Mouse (Mus musculus) hindbrain, embryonic 15.5 days (tissue): ENCODE results near the gene Foxp1. TPM values are rescaled to one million over a fixed set of nuclear protein-coding genes. Genes with fewer than 3 reads are reported as not detected.

Experiments used
- ATAC-seq: fragments of 200-750 bp; cut with Nextera tagmentation; 2 replicates; pipeline ENCODE4 v1.8.0; 2017; ENCODE audit warnings: low read depth, moderate number of reproducible peaks, moderate TSS enrichment; ENCODE audit not compliant: low FRiP score
- H3K27ac ChIP-seq: fragments of 300-500 bp; sonication (generic); replicated peaks from 2 replicates; pipeline ENCODE4 v1.5.1; 2015; ENCODE audit warnings: mild to moderate bottlenecking, inconsistent platforms
- H3K27me3 ChIP-seq: fragments of 300-500 bp; sonication (generic); 2 replicates; pipeline ENCODE4 v1.6.1; 2015; ENCODE audit warnings: control low read depth, inconsistent platforms
- H3K36me3 ChIP-seq: fragments of 300-500 bp; sonication (generic); 2 replicates; pipeline ENCODE4 v1.6.1; 2015; ENCODE audit warnings: control low read depth, inconsistent platforms
- H3K4me1 ChIP-seq: fragments of 300-500 bp; sonication (generic); replicated peaks from 2 replicates; pipeline ENCODE4 v1.6.1; 2015; ENCODE audit warnings: control low read depth, inconsistent platforms
- H3K4me2 ChIP-seq: fragments of 300-500 bp; sonication (generic); 2 replicates; pipeline ENCODE4 v1.6.1; 2015; ENCODE audit warnings: moderate library complexity, mild to moderate bottlenecking, inconsistent platforms
- H3K4me3 ChIP-seq: fragments of 300-500 bp; sonication (generic); 2 replicates; pipeline ENCODE4 v1.5.1; 2015; ENCODE audit warnings: mild to moderate bottlenecking, inconsistent platforms
- H3K9ac ChIP-seq: fragments of 300-500 bp; sonication (generic); 2 replicates; pipeline ENCODE4 v1.6.1; 2015; ENCODE audit warnings: inconsistent platforms
- H3K9me3 ChIP-seq: fragments of 300-500 bp; sonication (generic); 2 replicates; pipeline ENCODE4 v1.6.1; 2016; ENCODE audit warnings: control low read depth, inconsistent platforms
- WGBS: fragments of 180-500 bp; shearing (Covaris S2); methylation state at CpG from one replicate; pipeline ENCODE4 v1.1.7; 2015; 5-methylcytosine and 5-hydroxymethylcytosine counted together
- polyA plus RNA-seq: library from polyadenylated mRNA; unstranded; fragments of >200 nt; fragmentation: Nextera tagmentation; extraction: Ambion mirVana; gene quantifications from 2 replicates; pipeline ENCODE4 v1.2.1, GENCODE M21; 2015

Gene Foxp1
- polyA plus RNA-seq, 1 experiment from 2014 or later, result 74.2 TPM

GRCm38 (mm10) chr6:99284019-99284418 is 238.5 kb downstream of the Foxp1 start:
- Histone ChIP-seq H3K4me1 (0 out of 2 replicates have a peak, but pooled peaks cover 3% of the 10 kb centered on the region), H3K27me3 (no peaks in the 10 kb centered on the region), H3K36me3 (no peaks in the 10 kb centered on the region), H3K4me2 (no peak overlapping the region), H3K9ac (no peak overlapping the region), H3K27ac (no peak overlapping the region), H3K4me3 (no peak overlapping the region), H3K9me3 (no peaks in the 10 kb centered on the region)
- ATAC-seq, result no peak
- WGBS, result 79% methylated on average over 4 of the region's 4 CpGs

DNA sequence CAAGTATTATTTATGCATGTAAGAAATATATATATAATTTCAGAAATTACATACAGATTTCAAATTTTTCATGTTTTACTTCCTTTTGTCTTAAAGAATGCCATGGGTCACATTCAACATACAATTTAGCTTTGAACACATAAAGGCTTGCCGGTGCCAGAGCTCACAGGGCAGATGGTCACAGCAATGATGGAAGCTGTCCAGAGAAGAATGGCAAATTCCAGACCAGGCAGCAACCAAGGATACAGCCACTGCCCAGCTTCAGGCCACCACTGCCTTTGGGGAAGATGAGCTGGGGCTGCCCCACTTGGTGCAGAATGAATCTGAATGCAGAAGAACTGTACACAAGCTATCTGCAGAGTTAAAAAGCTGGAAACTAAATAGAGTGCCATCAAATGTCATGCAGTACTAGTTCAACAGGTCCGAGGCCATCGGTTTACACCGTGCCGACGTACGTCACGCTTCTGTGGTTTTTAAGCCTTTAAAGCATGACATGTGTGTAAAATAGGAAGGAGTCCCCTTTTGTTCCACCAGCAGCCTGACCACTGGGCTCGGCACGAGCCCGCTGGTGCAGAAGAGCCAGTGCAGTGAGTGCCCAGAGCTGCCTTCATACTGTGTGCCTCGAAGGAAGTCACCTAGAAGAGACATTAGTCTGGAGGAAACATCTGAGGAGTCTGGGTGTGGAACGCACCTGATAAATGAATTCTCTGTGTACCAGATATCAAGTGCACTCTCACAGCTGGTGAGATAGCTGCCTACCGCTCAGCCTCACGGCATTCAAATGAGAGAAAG is 239.5 kb downstream of the Foxp1 start:
- WGBS, result 30% methylated on average over 15 of the region's 15 CpGs

GRCm38 (mm10) chr6:99281433-99281832 is 241.1 kb downstream of the Foxp1 start:
- no peak for ATAC-seq
- H3K27me3 ChIP-seq, result no peaks in the 10 kb centered on the region
- no peaks in the 10 kb centered on the region for H3K9me3 ChIP-seq
- no peaks in the 10 kb centered on the region for H3K36me3 ChIP-seq
- 0 out of 2 replicates have a peak, but pooled peaks cover 3% of the 10 kb centered on the region for H3K4me1 ChIP-seq
- 95% methylated on average over 9 of the region's 9 CpGs for WGBS
- H3K27ac ChIP-seq, result no peak overlapping the region
- no peak overlapping the region for H3K9ac ChIP-seq
- H3K4me3 ChIP-seq, result no peak overlapping the region
- no peak overlapping the region for H3K4me2 ChIP-seq

More for the DNA sequence above, 239.5 kb downstream of the Foxp1 start:
- H3K36me3 ChIP-seq, result no peaks in the 10 kb centered on the region
- no peak overlapping the region for H3K27ac ChIP-seq
- H3K9ac ChIP-seq, result no peak overlapping the region
- no peak overlapping the region for H3K4me3 ChIP-seq
- ATAC-seq, result 0 out of 2 replicates have a peak, but pooled peaks have one; percentile 42
- no peak overlapping the region for H3K4me2 ChIP-seq
- H3K9me3 ChIP-seq, result no peaks in the 10 kb centered on the region
- H3K27me3 ChIP-seq, result no peaks in the 10 kb centered on the region
- H3K4me1 ChIP-seq, result 0 out of 2 replicates have a peak, but pooled peaks cover 3% of the 10 kb centered on the region

DNA sequence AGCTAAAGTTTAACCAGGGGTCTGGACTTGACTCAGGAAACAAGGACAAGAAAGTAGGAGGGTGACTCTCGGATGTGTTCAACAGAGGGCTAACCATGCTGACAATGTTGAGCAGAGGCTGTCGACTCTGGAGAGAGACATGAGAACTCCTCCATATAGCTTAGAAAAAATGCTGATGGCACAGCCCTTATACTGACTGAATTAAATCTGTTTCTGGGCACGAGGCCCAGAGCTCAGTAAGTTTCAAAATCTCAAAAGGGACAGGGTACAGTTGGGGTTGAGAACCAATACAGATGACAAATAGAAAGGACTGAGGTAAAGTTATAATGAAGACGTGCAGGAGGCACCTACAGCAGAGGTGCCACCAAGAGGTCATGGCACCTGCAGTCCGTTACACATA is 241.9 kb downstream of the Foxp1 start:
- no peak for ATAC-seq
- Histone ChIP-seq H3K9ac (no peak overlapping the region), H3K9me3 (no peaks in the 10 kb centered on the region), H3K4me1 (0 out of 2 replicates have a peak, but pooled peaks cover 3% of the 10 kb centered on the region), H3K36me3 (no peaks in the 10 kb centered on the region), H3K4me3 (no peak overlapping the region), H3K4me2 (no peak overlapping the region), H3K27me3 (no peaks in the 10 kb centered on the region), H3K27ac (no peak overlapping the region)
- WGBS, result 72% methylated on average over 5 of the region's 5 CpGs

- WGBS, result 85% methylated on average over 1 of the region's 1 CpGs
These were observed 245.3 kb downstream of the Foxp1 start for GRCm38 (mm10) chr6:99277251-99277650.

DNA sequence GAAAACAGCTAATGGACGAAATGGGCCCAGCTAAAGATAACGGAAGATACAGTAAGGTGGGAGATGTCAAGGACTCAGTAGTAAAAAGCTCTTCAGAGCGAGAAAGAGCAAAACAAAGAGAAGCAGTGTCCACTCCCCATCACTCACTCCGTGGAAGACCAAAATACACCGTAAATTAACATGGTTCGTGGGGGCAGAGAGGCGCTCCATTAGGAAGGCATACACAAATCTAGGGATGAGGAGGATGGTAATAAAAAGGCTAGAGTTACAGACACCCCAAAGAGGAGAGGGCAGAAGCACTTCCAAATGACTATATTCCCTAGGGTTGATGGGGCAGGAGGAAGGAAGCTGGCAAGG is 246.2 kb downstream of the Foxp1 start:
- 76% methylated on average over 7 of the region's 7 CpGs for WGBS
- ATAC-seq, result no peak

More at GRCm38 (mm10) chr6:99277251-99277650, 245.3 kb downstream of the Foxp1 start:
- no peaks in the 10 kb centered on the region for H3K27me3 ChIP-seq
- no peak overlapping the region for H3K27ac ChIP-seq
- H3K36me3 ChIP-seq, result no peaks in the 10 kb centered on the region
- H3K4me2 ChIP-seq, result no peak overlapping the region
- H3K4me3 ChIP-seq, result no peak overlapping the region
- ATAC-seq, result no peak
- no peaks in the 10 kb centered on the region for H3K4me1 ChIP-seq
- no peaks in the 10 kb centered on the region for H3K9me3 ChIP-seq
- H3K9ac ChIP-seq, result no peak overlapping the region

DNA sequence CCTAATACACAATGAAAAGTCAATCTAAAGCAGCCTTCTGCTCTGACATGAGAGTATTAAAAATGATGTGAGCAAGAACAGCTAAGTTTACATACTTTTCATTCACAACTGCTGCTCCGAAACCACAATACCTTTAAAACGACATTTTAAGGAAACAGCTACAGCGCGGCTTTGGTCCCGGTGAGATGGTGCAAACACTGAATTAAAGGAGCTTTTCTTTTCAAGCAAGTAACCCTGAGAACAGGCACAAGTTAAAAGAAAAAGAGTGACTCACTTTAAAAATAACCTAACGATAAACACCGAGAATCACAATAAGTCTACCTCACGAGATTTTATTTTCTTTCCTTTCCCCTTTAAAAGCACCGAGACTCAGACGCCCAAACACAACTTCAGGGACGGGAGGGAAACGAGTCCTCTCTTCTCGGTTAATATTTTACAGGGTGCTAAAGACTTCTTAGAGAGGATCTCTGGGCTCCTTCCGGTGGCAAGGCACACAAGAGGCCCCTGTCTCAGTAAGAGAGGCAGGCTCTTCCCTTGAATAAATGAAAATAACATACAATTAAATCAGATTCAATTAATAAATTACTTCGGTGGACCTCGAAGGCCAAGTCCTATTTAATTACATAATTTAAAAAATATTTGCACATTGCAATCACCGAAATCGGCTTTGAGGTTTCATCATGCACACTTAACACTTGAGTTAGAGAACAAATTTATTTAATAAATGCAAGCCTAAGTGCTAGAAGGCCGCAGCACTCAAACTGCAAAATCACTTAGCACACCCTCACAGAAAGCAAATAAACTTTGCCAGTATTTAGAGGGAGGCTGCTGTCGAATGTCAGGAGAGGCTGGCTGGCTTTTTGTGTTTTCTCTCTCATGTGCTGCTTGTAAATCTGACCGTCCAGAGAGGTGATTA is 246.9 kb downstream of the Foxp1 start:
- Histone ChIP-seq H3K4me2 (no peak overlapping the region), H3K27me3 (no peaks in the 10 kb centered on the region), H3K36me3 (no peaks in the 10 kb centered on the region), H3K4me1 (no peaks in the 10 kb centered on the region), H3K9me3 (no peaks in the 10 kb centered on the region), H3K9ac (no peak overlapping the region), H3K4me3 (no peak overlapping the region), H3K27ac (no peak overlapping the region)
- no peak for ATAC-seq
- WGBS, result 62% methylated on average over 21 of the region's 21 CpGs

More for the DNA sequence above, 246.2 kb downstream of the Foxp1 start:
- no peak overlapping the region for H3K4me2 ChIP-seq
- H3K36me3 ChIP-seq, result no peaks in the 10 kb centered on the region
- H3K27ac ChIP-seq, result no peak overlapping the region
- H3K4me1 ChIP-seq, result no peaks in the 10 kb centered on the region
- no peaks in the 10 kb centered on the region for H3K9me3 ChIP-seq
- no peaks in the 10 kb centered on the region for H3K27me3 ChIP-seq
- H3K9ac ChIP-seq, result no peak overlapping the region
- no peak overlapping the region for H3K4me3 ChIP-seq

- Histone ChIP-seq H3K9ac (no peak overlapping the region), H3K9me3 (no peaks in the 10 kb centered on the region), H3K27ac (no peak overlapping the region), H3K4me3 (no peak overlapping the region), H3K4me1 (no peaks in the 10 kb centered on the region), H3K36me3 (no peaks in the 10 kb centered on the region), H3K4me2 (no peak overlapping the region), H3K27me3 (no peaks in the 10 kb centered on the region)
- ATAC-seq, result no peak
- WGBS, result 89% methylated on average over 5 of the region's 5 CpGs
These were observed 247.9 kb downstream of the Foxp1 start for GRCm38 (mm10) chr6:99274667-99275066.

GRCm38 (mm10) chr6:99274222-99274621 is 248.3 kb downstream of the Foxp1 start:
- 85% methylated on average over 6 of the region's 6 CpGs for WGBS
- H3K9me3 ChIP-seq, result no peaks in the 10 kb centered on the region

GRCm38 (mm10) chr6:99273177-99273576 is 249.3 kb downstream of the Foxp1 start:
- H3K4me3 ChIP-seq, result no peak overlapping the region
- no peaks in the 10 kb centered on the region for H3K27me3 ChIP-seq

More at GRCm38 (mm10) chr6:99274222-99274621, 248.3 kb downstream of the Foxp1 start:
- no peaks in the 10 kb centered on the region for H3K27me3 ChIP-seq
- H3K27ac ChIP-seq, result no peak overlapping the region
- no peak for ATAC-seq
- H3K36me3 ChIP-seq, result no peaks in the 10 kb centered on the region
- H3K4me3 ChIP-seq, result no peak overlapping the region
- H3K4me2 ChIP-seq, result no peak overlapping the region
- H3K4me1 ChIP-seq, result no peaks in the 10 kb centered on the region
- H3K9ac ChIP-seq, result no peak overlapping the region

GRCm38 (mm10) chr6:99272174-99272573 is 250.3 kb downstream of the Foxp1 start:
- no peak for ATAC-seq
- 81% methylated on average over 3 of the region's 3 CpGs for WGBS
- H3K27me3 ChIP-seq, result no peaks in the 10 kb centered on the region
- no peaks in the 10 kb centered on the region for H3K9me3 ChIP-seq
- H3K4me1 ChIP-seq, result peaks cover 7% of the 10 kb centered on the region
- H3K36me3 ChIP-seq, result no peaks in the 10 kb centered on the region
- H3K4me3 ChIP-seq, result no peak overlapping the region
- H3K9ac ChIP-seq, result no peak overlapping the region
- no peak overlapping the region for H3K4me2 ChIP-seq
- H3K27ac ChIP-seq, result no peak overlapping the region

More at GRCm38 (mm10) chr6:99273177-99273576, 249.3 kb downstream of the Foxp1 start:
- no peaks in the 10 kb centered on the region for H3K36me3 ChIP-seq
- WGBS, result 88% methylated on average over 5 of the region's 5 CpGs
- H3K4me2 ChIP-seq, result no peak overlapping the region
- H3K4me1 ChIP-seq, result peaks cover 3% of the 10 kb centered on the region
- ATAC-seq, result no peak
- no peaks in the 10 kb centered on the region for H3K9me3 ChIP-seq
- H3K9ac ChIP-seq, result no peak overlapping the region
- H3K27ac ChIP-seq, result no peak overlapping the region

DNA sequence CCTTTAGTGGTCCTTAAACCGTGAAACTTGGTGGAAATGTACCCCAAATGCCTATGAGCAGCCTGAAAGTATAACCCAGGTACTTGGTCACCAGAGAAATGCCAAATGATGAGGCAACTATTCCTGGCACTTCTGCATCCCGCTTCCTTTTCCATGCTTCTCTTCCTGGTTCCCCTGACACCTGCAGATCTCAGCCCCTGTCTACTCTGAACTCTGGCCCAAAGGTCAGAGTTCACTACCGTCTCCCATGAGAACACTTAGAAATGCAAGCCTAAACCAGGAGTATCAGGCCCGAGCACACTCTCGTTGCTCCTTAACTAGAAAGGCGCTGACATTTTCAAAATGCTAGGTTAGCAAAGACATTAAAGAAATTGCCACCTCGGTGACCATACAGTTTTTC is 250.8 kb downstream of the Foxp1 start:
- no peaks in the 10 kb centered on the region for H3K9me3 ChIP-seq
- no peak overlapping the region for H3K4me2 ChIP-seq
- no peak overlapping the region for H3K4me3 ChIP-seq
- H3K4me1 ChIP-seq, result peaks cover 7% of the 10 kb centered on the region
- no peaks in the 10 kb centered on the region for H3K27me3 ChIP-seq
- no peaks in the 10 kb centered on the region for H3K36me3 ChIP-seq
- H3K27ac ChIP-seq, result no peak overlapping the region
- ATAC-seq, result no peak
- H3K9ac ChIP-seq, result no peak overlapping the region
- WGBS, result 85% methylated on average over 7 of the region's 7 CpGs
